In the genomic region with DNA sequence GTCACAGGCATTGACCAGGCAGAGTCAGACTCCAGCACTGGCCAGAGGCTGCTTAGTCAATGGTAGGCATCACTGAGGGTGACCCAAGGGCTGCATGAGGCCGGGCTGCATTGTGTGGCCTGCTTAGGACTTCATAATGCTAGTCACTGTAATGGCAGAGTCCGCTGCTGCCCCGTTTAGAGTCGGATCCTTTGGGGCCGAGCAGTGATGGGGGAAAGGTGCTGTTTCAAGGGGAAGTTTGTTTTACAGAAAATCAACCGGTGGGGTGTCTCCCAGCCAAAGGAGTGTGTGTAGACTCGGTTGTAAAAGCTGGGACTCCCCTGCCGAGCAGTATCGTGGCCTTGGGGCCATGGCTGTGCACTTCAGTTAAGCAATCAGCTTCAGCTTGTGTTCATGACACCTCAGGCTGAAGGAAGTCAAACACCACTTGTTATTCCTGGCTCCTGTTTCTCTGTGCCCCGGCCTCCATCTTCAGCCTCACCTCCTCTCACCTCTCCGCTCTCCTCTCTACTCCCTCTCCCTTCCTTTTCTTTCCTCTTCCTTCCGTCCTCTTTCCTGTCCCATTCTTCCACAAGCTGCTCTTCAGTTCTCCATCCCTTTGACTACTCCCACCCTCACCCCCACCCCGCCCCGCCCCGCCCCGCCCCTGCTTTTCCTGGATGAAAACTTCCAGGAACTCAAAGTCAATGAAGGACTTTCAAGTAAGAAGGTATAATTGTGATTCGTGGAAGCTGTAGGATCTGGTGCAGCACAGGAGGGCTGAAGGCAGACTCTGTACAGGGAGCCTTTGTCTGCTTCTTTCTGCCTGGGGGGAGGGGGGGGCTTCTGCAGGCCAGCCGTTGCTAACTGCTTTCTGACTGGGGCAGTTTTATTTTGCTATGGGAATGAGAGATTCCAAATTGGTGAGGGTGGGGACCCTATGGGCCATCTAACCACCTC, we compare ENCODE assay signal across 12 mouse cellular contexts. TPM values are rescaled to one million over a fixed set of nuclear protein-coding genes. Genes with fewer than 3 reads are reported as not detected.
A peak's percentile ranks its signal among the peaks of the same experiment; 100 is the strongest.
DNase-seq lines count a peak whose midpoint lies in the region; ATAC-seq and TF ChIP-seq lines count a peak whose summit lies in the region.
"Had no signal": no experiment of that assay in that cellular context is flagged by ENCODE, and none has a peak within 500 bp of the region (broad histone marks: within the 10 kb centered on the region; RNA-seq: fewer than 3 reads in every experiment).

No protein-coding gene starts in this region.

- 70% methylated on average over 18 of the region's 18 CpGs for WGBS in hindbrain, embryonic 11.5 days
- 69% methylated on average over 18 of the region's 18 CpGs for WGBS in hindbrain, embryonic 13.5 days
- 62% methylated on average over 18 of the region's 18 CpGs for WGBS in intestine, embryonic 16.5 days
- 65% methylated on average over 18 of the region's 18 CpGs for WGBS in forebrain, postnatal 0 days

- no peaks in the 10 kb centered on the region for H3K4me1 ChIP-seq in hindbrain, embryonic 11.5 days (replicated peaks; ENCODE audit: control insufficient read depth, insufficient read depth, low read length)
- H3K4me1 ChIP-seq in hindbrain, embryonic 13.5 days (replicated peaks): peaks cover 14% of the 10 kb centered on the region
- H3K4me1 ChIP-seq in intestine, embryonic 16.5 days (ENCODE audit: control insufficient read depth, insufficient read depth, low read length): peaks cover 34% of the 10 kb centered on the region
- peaks cover 3% of the 10 kb centered on the region; the same call in 1 of the 2 replicates for H3K4me1 ChIP-seq in forebrain, postnatal 0 days (ENCODE audit: insufficient read depth)
- H3K4me1 ChIP-seq: neural tube, embryonic 12.5 days had no signal

- H3K4me3 ChIP-seq in hindbrain, embryonic 11.5 days (ENCODE audit: low read depth, low read length): no peak overlapping the region
- H3K4me3 ChIP-seq in hindbrain, embryonic 13.5 days: no peak overlapping the region
- H3K4me3 ChIP-seq in intestine, embryonic 16.5 days (ENCODE audit: low read length): no peak overlapping the region
- no peak overlapping the region for H3K4me3 ChIP-seq in forebrain, postnatal 0 days (ENCODE audit: low read depth, low read length)
- H3K4me3 ChIP-seq: neural tube, embryonic 12.5 days had no signal

- TF ChIP-seq CTCF in forebrain, postnatal 0 days (IDR thresholded peaks at IDR 0.05; ENCODE audit: low read depth): no peak

- 0 out of 2 replicates have a peak overlapping the region, but pooled peaks have one; percentile 7 for H3K9ac ChIP-seq in hindbrain, embryonic 11.5 days (ENCODE audit: low read depth, low read length)
- no peak overlapping the region for H3K9ac ChIP-seq in hindbrain, embryonic 13.5 days
- peak overlapping the region; percentile 35; the same call in 1 of the 2 replicates for H3K9ac ChIP-seq in intestine, embryonic 16.5 days (ENCODE audit: low read depth, low read length)
- H3K9ac ChIP-seq in forebrain, postnatal 0 days: no peak overlapping the region
- H3K9ac ChIP-seq: neural tube, embryonic 12.5 days had no signal

- 0 out of 2 replicates have a peak overlapping the region, but pooled peaks have one; percentile 36 for H3K27ac ChIP-seq in hindbrain, embryonic 11.5 days (ENCODE audit: low read depth, low read length)
- H3K27ac ChIP-seq in hindbrain, embryonic 13.5 days: no peak overlapping the region; the same call in 1 of the 2 replicates
- peak overlapping the region; percentile 40 for H3K27ac ChIP-seq in intestine, embryonic 16.5 days (ENCODE audit: low read length)
- H3K27ac ChIP-seq in forebrain, postnatal 0 days (ENCODE audit: low read depth, low read length): no peak overlapping the region
- H3K27ac ChIP-seq: neural tube, embryonic 12.5 days had no signal

- no peak for DNase-seq in hindbrain, embryonic 11.5 days (ENCODE audit: low spot score)
- peak; percentile 49 to 68 for DNase-seq in spleen, postnatal 10 days (ENCODE audit: low spot score in 2 of 2)
- no peak for DNase-seq in spleen, adult 18-20 months
- DNase-seq in adrenal gland, adult 2 months: no peak
- DNase-seq in forebrain, postnatal 0 days: no peak
- DNase-seq: lung, adult 18-20 months; right cerebral cortex, postnatal 4 days had no signal

- ATAC-seq in hindbrain, embryonic 11.5 days (ENCODE audit: low FRiP score): no peak
- ATAC-seq in hindbrain, embryonic 13.5 days (ENCODE audit: low FRiP score): no peak
- no peak for ATAC-seq in intestine, embryonic 16.5 days
- no peak for ATAC-seq in forebrain, postnatal 0 days

- H3K9me3 ChIP-seq in hindbrain, embryonic 11.5 days (ENCODE audit: control insufficient read depth, low read length): no peaks in the 10 kb centered on the region
- H3K9me3 ChIP-seq in hindbrain, embryonic 13.5 days: no peaks in the 10 kb centered on the region
- H3K9me3 ChIP-seq in intestine, embryonic 16.5 days (ENCODE audit: control insufficient read depth, low read length): no peaks in the 10 kb centered on the region
- no peaks in the 10 kb centered on the region for H3K9me3 ChIP-seq in forebrain, postnatal 0 days (ENCODE audit: low read length)
- H3K9me3 ChIP-seq: neural tube, embryonic 12.5 days had no signal

- no peaks in the 10 kb centered on the region for H3K36me3 ChIP-seq in hindbrain, embryonic 11.5 days (ENCODE audit: control insufficient read depth, insufficient read depth, low read length)
- no peaks in the 10 kb centered on the region for H3K36me3 ChIP-seq in hindbrain, embryonic 13.5 days
- no peaks in the 10 kb centered on the region for H3K36me3 ChIP-seq in intestine, embryonic 16.5 days (ENCODE audit: control insufficient read depth, insufficient read depth, low read length)
- H3K36me3 ChIP-seq in forebrain, postnatal 0 days (ENCODE audit: insufficient read depth): no peaks in the 10 kb centered on the region
- H3K36me3 ChIP-seq: neural tube, embryonic 12.5 days had no signal

- no peaks in the 10 kb centered on the region for H3K27me3 ChIP-seq in hindbrain, embryonic 11.5 days (ENCODE audit: control insufficient read depth, insufficient read depth, low read length)
- no peaks in the 10 kb centered on the region for H3K27me3 ChIP-seq in hindbrain, embryonic 13.5 days
- no peaks in the 10 kb centered on the region for H3K27me3 ChIP-seq in intestine, embryonic 16.5 days (replicated peaks; ENCODE audit: control insufficient read depth, insufficient read depth, low read length)
- H3K27me3 ChIP-seq in forebrain, postnatal 0 days (ENCODE audit: insufficient read depth, low read length): no peaks in the 10 kb centered on the region
- H3K27me3 ChIP-seq: neural tube, embryonic 12.5 days had no signal

- H3K4me2 ChIP-seq in hindbrain, embryonic 11.5 days (replicated peaks; ENCODE audit: low read depth, low read length): no peak overlapping the region
- no peak overlapping the region for H3K4me2 ChIP-seq in hindbrain, embryonic 13.5 days
- H3K4me2 ChIP-seq in intestine, embryonic 16.5 days (ENCODE audit: low read depth, low read length): no peak overlapping the region
- H3K4me2 ChIP-seq in forebrain, postnatal 0 days (ENCODE audit: low read depth): no peak overlapping the region
- H3K4me2 ChIP-seq: neural tube, embryonic 12.5 days had no signal

RNA-seq across cellular contexts. Expression of a gene that starts 14.6 kb away (rescaled TPM):
- polyA plus RNA-seq in hindbrain, embryonic 11.5 days (2014; fragmentation: Nextera tagmentation; extraction: Ambion mirVana): not detected in 2 replicates
- polyA plus RNA-seq in hindbrain, embryonic 13.5 days (2015; fragmentation: Nextera tagmentation; extraction: Ambion mirVana): 0.35 TPM in 1 of 2 replicates, not detected in the other
- 2.1 and 3.0 TPM in 2 replicates for polyA plus RNA-seq in intestine, embryonic 16.5 days (2015; fragmentation: Nextera tagmentation; extraction: Ambion mirVana)
- total RNA-seq in adrenal gland, adult 2 months (2021): not detected
- not detected in 2 replicates for polyA plus RNA-seq in adrenal gland, adult 2 months (2012; rRNA removed)
- total RNA-seq in forebrain, postnatal 0 days (2014; rRNA removed): not detected in 2 replicates
- polyA plus RNA-seq in forebrain, postnatal 0 days (2015; fragmentation: Nextera tagmentation; extraction: Ambion mirVana): 0.24 TPM in 1 of 2 replicates, not detected in the other
- total RNA-seq: hindbrain, postnatal 0 days had no signal
- polyA plus RNA-seq: neural tube, embryonic 12.5 days; urinary bladder, adult 2 months had no signal

RNA-seq across cellular contexts. Expression of a gene that starts 23.0 kb away (rescaled TPM):
- polyA plus RNA-seq in hindbrain, embryonic 11.5 days (2014; fragmentation: Nextera tagmentation; extraction: Ambion mirVana): 0.25 and 0.29 TPM in 2 replicates
- polyA plus RNA-seq in hindbrain, embryonic 13.5 days (2015; fragmentation: Nextera tagmentation; extraction: Ambion mirVana): 0.13 and 0.26 TPM in 2 replicates
- polyA plus RNA-seq in intestine, embryonic 16.5 days (2015; fragmentation: Nextera tagmentation; extraction: Ambion mirVana): 157 and 177 TPM in 2 replicates
- under 1 TPM in 1 of 2 experiments, not detected in 1; 0.28 TPM for total RNA-seq in adrenal gland, adult 2 months (2021)
- polyA plus RNA-seq in adrenal gland, adult 2 months (2012; rRNA removed): 0.23 and 0.33 TPM in 2 replicates
- not detected in 2 replicates for total RNA-seq in forebrain, postnatal 0 days (2014; rRNA removed)
- polyA plus RNA-seq in forebrain, postnatal 0 days (2015; fragmentation: Nextera tagmentation; extraction: Ambion mirVana): 0.13 and 0.25 TPM in 2 replicates
- total RNA-seq: hindbrain, postnatal 0 days had no signal
- polyA plus RNA-seq: hindbrain, postnatal 0 days; urinary bladder, adult 2 months had no signal

Comparison
In these comparisons a context has a peak if more than half of its experiments do, and no peak if none do; other contexts are left out.
1. DNase-seq: peak in spleen, postnatal 10 days (2 of 2); none in hindbrain, embryonic 11.5 days (single experiment), spleen, adult 18-20 months (0 of 2), adrenal gland, adult 2 months (single experiment) and forebrain, postnatal 0 days (single experiment).
2. H3K27ac ChIP-seq: peak in hindbrain, embryonic 11.5 days (single experiment) and intestine, embryonic 16.5 days (single experiment); none in hindbrain, embryonic 13.5 days (single experiment) and forebrain, postnatal 0 days (single experiment).
3. H3K9ac ChIP-seq: peak in hindbrain, embryonic 11.5 days (single experiment) and intestine, embryonic 16.5 days (single experiment); none in hindbrain, embryonic 13.5 days (single experiment) and forebrain, postnatal 0 days (single experiment).
4. RNA of a gene that starts 23.0 kb away (polyA plus RNA-seq): 157 to 177 TPM in intestine, embryonic 16.5 days; 0.23 to 0.33 TPM in adrenal gland, adult 2 months, 0.25 to 0.29 TPM in hindbrain, embryonic 11.5 days, 0.13 to 0.25 TPM in forebrain, postnatal 0 days and 0.13 to 0.26 TPM in hindbrain, embryonic 13.5 days; every median in the first group is over 100 times any median in the second.